Mouse (Mus musculus): ENCODE measurements around the gene Lpp. TPM values are rescaled to one million over a fixed set of nuclear protein-coding genes. Genes with fewer than 3 reads are reported as not detected.

Gene Lpp
- polyA plus RNA-seq, 1 experiment, result 256 TPM

- Histone ChIP-seq H3K4me3 (ENCODE audit: insufficient read depth, low read length) (no peak overlapping the region), H3K4me1 (ENCODE audit: control insufficient read depth, insufficient read depth, low read length) (peaks cover 34% of the 10 kb centered on the region), H3K27ac (ENCODE audit: insufficient read depth, low read length) (no peak overlapping the region)
- TF ChIP-seq POLR2A (IDR thresholded peaks at IDR 0.05; ENCODE audit: low read depth, low read length) (no peak), CTCF (IDR thresholded peaks at IDR 0.05; ENCODE audit: borderline replicate concordance, insufficient read depth, low read length) (no peak)
These were observed 80.7 kb downstream of the Lpp start for GRCm38 (mm10) chr16:24473966-24474365.

- no peak for TF ChIP-seq POLR2A (IDR thresholded peaks at IDR 0.05; ENCODE audit: low read depth, low read length)
- TF ChIP-seq CTCF (IDR thresholded peaks at IDR 0.05; ENCODE audit: borderline replicate concordance, insufficient read depth, low read length), result no peak
- Histone ChIP-seq H3K4me1 (ENCODE audit: control insufficient read depth, insufficient read depth, low read length) (peaks cover 34% of the 10 kb centered on the region), H3K27ac (ENCODE audit: insufficient read depth, low read length) (peak overlapping the region; percentile 93), H3K4me3 (ENCODE audit: insufficient read depth, low read length) (no peak overlapping the region)
These were observed 81.5 kb downstream of the Lpp start for GRCm38 (mm10) chr16:24474781-24475180.

GRCm38 (mm10) chr16:24475305-24475947 lies 82.1 kb downstream of the Lpp start:
- Histone ChIP-seq H3K27ac (ENCODE audit: insufficient read depth, low read length) (peak overlapping the region; percentile 93), H3K4me3 (ENCODE audit: insufficient read depth, low read length) (no peak overlapping the region), H3K4me1 (ENCODE audit: control insufficient read depth, insufficient read depth, low read length) (peaks cover 32% of the 10 kb centered on the region)
- TF ChIP-seq POLR2A (IDR thresholded peaks at IDR 0.05; ENCODE audit: low read depth, low read length) (no peak), CTCF (IDR thresholded peaks at IDR 0.05; ENCODE audit: borderline replicate concordance, insufficient read depth, low read length) (no peak)

DNA sequence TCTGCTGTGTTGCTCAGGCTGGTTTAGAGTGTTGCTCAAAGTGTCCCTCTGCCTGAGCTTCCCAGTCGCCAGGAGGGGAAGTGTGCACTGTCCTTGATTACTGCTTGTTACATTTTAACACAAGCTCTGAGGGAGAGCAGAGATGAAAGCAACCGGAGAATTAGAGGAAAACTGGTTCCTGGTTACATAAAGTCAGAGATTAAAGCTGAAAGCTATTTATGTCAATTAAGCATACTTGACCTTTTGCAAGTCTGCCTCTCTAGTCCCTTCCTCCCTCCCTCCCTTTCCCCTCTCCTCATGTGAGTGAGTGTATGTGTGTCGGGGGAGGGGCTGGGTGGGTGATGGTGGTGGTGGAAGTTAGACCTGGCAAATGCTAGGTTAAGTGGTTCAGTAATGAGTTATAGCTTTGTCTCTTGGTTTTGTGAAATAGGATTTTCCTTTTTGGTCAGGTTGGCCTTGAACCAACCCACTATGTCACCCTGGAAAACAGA lies 83.6 kb downstream of the Lpp start:
- H3K27ac ChIP-seq (ENCODE audit: insufficient read depth, low read length), result peak overlapping the region; percentile 39; the same call in 1 of the 2 replicates

GRCm38 (mm10) chr16:24478006-24478405 lies 84.7 kb downstream of the Lpp start:
- Histone ChIP-seq H3K27ac (ENCODE audit: insufficient read depth, low read length) (no peak overlapping the region), H3K4me1 (ENCODE audit: control insufficient read depth, insufficient read depth, low read length) (peaks cover 26% of the 10 kb centered on the region), H3K4me3 (ENCODE audit: insufficient read depth, low read length) (no peak overlapping the region)
- TF ChIP-seq POLR2A (IDR thresholded peaks at IDR 0.05; ENCODE audit: low read depth, low read length), result no peak
- no peak for TF ChIP-seq CTCF (IDR thresholded peaks at IDR 0.05; ENCODE audit: borderline replicate concordance, insufficient read depth, low read length)

More for the DNA sequence above, 83.6 kb downstream of the Lpp start:
- no peak for TF ChIP-seq POLR2A (IDR thresholded peaks at IDR 0.05; ENCODE audit: low read depth, low read length)
- Histone ChIP-seq H3K4me1 (ENCODE audit: control insufficient read depth, insufficient read depth, low read length) (peaks cover 26% of the 10 kb centered on the region), H3K4me3 (ENCODE audit: insufficient read depth, low read length) (no peak overlapping the region)

GRCm38 (mm10) chr16:24478851-24479250 lies 85.5 kb downstream of the Lpp start:
- TF ChIP-seq POLR2A (IDR thresholded peaks at IDR 0.05; ENCODE audit: low read depth, low read length) (no peak), CTCF (IDR thresholded peaks at IDR 0.05; ENCODE audit: borderline replicate concordance, insufficient read depth, low read length) (no peak)
- Histone ChIP-seq H3K27ac (ENCODE audit: insufficient read depth, low read length) (no peak overlapping the region), H3K4me3 (ENCODE audit: insufficient read depth, low read length) (no peak overlapping the region), H3K4me1 (ENCODE audit: control insufficient read depth, insufficient read depth, low read length) (peaks cover 23% of the 10 kb centered on the region)

- Histone ChIP-seq H3K4me3 (ENCODE audit: insufficient read depth, low read length) (no peak overlapping the region), H3K27ac (ENCODE audit: insufficient read depth, low read length) (no peak overlapping the region), H3K4me1 (ENCODE audit: control insufficient read depth, insufficient read depth, low read length) (peaks cover 10% of the 10 kb centered on the region)
- TF ChIP-seq CTCF (IDR thresholded peaks at IDR 0.05; ENCODE audit: borderline replicate concordance, insufficient read depth, low read length) (no peak), POLR2A (IDR thresholded peaks at IDR 0.05; ENCODE audit: low read depth, low read length) (no peak)
These were observed 89.3 kb downstream of the Lpp start for GRCm38 (mm10) chr16:24482648-24483047.

DNA sequence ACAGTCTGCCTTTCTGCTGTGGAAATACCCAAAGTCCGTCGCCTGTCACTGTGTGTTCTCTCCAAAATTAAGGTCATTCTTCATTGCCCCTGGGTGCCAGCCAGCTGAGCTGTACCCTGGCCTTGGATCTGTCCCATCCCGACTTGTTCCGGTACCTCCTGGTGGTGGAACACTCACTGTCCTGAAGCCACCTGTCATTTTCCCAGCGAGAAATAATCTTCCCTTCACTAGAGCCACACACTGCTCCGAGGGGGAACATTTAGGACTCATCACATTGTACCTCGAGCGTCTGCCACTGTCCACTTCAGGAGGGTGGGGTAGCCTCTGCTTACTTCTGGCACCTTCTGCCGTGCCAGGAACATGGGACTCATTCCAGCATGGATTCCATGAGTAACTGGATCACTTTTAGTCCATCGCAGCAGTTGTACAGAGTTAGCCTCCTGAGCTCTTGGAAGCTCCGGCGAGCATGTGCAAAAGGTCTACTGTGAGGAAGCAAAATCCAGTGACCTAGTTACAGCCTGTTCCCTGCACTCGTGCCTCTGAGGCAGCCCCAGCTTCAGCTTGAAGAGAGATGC lies 90.3 kb downstream of the Lpp start:
- Histone ChIP-seq H3K4me1 (ENCODE audit: control insufficient read depth, insufficient read depth, low read length) (peaks cover 8% of the 10 kb centered on the region), H3K4me3 (ENCODE audit: insufficient read depth, low read length) (no peak overlapping the region), H3K27ac (ENCODE audit: insufficient read depth, low read length) (no peak overlapping the region)
- no peak for TF ChIP-seq CTCF (IDR thresholded peaks at IDR 0.05; ENCODE audit: borderline replicate concordance, insufficient read depth, low read length)
- no peak for TF ChIP-seq POLR2A (IDR thresholded peaks at IDR 0.05; ENCODE audit: low read depth, low read length)

- H3K4me3 ChIP-seq (ENCODE audit: insufficient read depth, low read length), result no peak overlapping the region
- H3K4me1 ChIP-seq (ENCODE audit: control insufficient read depth, insufficient read depth, low read length), result peaks cover 37% of the 10 kb centered on the region
- TF ChIP-seq POLR2A (IDR thresholded peaks at IDR 0.05; ENCODE audit: low read depth, low read length), result no peak
- no peak for TF ChIP-seq CTCF (IDR thresholded peaks at IDR 0.05; ENCODE audit: borderline replicate concordance, insufficient read depth, low read length)
- H3K27ac ChIP-seq (ENCODE audit: insufficient read depth, low read length), result peak overlapping the region; percentile 70
These were observed 94.5 kb downstream of the Lpp start for GRCm38 (mm10) chr16:24487782-24488241.
